Mouse (Mus musculus) liver, postnatal 0 days (tissue): Measurements from ENCODE around the gene Strn3.

Source experiments
- CTCF ChIP-seq: sonication (generic); IDR thresholded peaks from 2 replicates; pipeline ENCODE4 v1.5.1; 2016; ENCODE audit warnings: antibody characterized with exemption, low read depth
- EP300 ChIP-seq: IDR thresholded peaks from 2 replicates; pipeline ENCODE4 v1.6.1; 2016; ENCODE audit warnings: antibody characterized with exemption, low read depth, mild to moderate bottlenecking

- no peak for TF ChIP-seq EP300
- no peak for TF ChIP-seq CTCF
These were observed 18.4 kb downstream of the Strn3 start for GRCm38 (mm10) chr12:51673270-51673669.
